Mouse (Mus musculus) heart, adult 2 months (tissue): ENCODE measurements around the gene Dhrs3.

Experiments
- CTCF ChIP-seq: fragments of 200-600 bp; IDR thresholded peaks from 2 replicates; pipeline ENCODE4 v1.8.1; 2022; ENCODE audit warnings: antibody characterized with exemption, mild to moderate bottlenecking, moderate library complexity
- EP300 ChIP-seq: fragments of 200-500 bp; IDR thresholded peaks from 2 replicates; pipeline ENCODE4 v1.6.1; 2011; ENCODE audit warnings: low read depth, low read length, control low read depth; ENCODE audit not compliant: insufficient read depth

GRCm38 (mm10) chr4:144872905-144873304 is 19.7 kb upstream of the Dhrs3 start:
- TF ChIP-seq EP300 (no peak), CTCF (peak; percentile 74)
